Mouse (Mus musculus): ENCODE data around the gene Dnajb3.

- no peak for TF ChIP-seq FLI1 (IDR thresholded peaks at IDR 0.05; ENCODE audit: low read length)
- no peak for TF ChIP-seq GATA1 (IDR thresholded peaks at IDR 0.05; ENCODE audit: borderline replicate concordance, low read length)
Measured at GRCm38 (mm10) chr1:88228121-88228520, 22.5 kb upstream of the Dnajb3 start.
